Mouse (Mus musculus): ENCODE measurements around the gene Plekha8.

DNA sequence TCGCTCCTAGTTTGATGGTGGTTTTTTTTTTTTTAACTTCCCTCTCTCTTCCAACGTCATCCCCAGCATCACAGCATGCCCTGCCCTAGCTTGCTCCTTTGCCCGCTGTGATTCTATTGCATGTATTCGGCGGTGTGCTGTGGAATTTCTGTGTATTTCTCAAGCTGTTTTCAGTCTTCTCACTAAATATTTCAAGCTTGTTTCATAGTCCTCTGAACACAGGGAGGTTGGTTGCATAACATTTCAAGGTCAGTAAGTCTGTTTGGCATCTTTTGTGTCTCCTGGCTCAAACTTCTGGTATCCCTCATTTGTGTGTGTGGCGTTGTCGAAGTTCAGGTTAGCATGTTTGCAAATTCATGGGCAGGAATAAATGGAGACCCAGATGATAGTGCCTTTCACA lies 94.8 kb downstream of the Plekha8 start:
- TF ChIP-seq CTCF (IDR thresholded peaks at IDR 0.05; ENCODE audit: low read depth, low read length) (no peak), POLR2A (IDR thresholded peaks at IDR 0.05; ENCODE audit: borderline replicate concordance, low read depth, low read length) (no peak)
